Mouse (Mus musculus) cortical plate, adult 2 months (tissue): ENCODE measurements around the gene Nrarp.

Experiments
- CTCF ChIP-seq: fragments of 200-500 bp; IDR thresholded peaks from 2 replicates; pipeline ENCODE4 v1.5.1; 2011; ENCODE audit warnings: mild to moderate bottlenecking, control low read depth, low read length; ENCODE audit not compliant: insufficient read depth; ENCODE audit errors: extremely low read depth
- POLR2A ChIP-seq: fragments of 200-500 bp; IDR thresholded peaks from 2 replicates; pipeline ENCODE4 v1.6.1; 2011; ENCODE audit warnings: mild to moderate bottlenecking, low read length, control low read depth; ENCODE audit not compliant: insufficient read depth; ENCODE audit errors: extremely low read depth

DNA sequence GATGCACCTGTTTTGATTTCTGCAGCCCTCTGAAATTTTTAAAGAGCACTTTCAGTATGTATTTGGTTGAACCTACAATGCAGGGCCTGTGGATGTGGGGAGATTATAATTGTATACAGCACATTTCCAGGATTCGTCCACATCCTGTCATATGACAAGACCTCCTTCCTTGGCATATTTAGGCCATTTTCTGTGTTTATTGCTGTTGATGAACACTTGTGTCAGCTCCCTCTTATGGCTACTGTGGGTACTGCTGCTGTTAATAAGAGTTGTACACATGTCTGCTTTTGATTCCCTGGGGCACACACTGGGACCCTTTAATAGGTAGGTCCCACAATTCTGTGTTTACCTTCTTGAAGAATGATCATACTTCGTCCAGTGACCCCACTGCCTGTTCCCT is 22.9 kb upstream of the Nrarp start:
- TF ChIP-seq CTCF (peak; percentile 14; the same call in 1 of the 2 replicates), POLR2A (no peak)
